Mouse (Mus musculus): ENCODE measurements around the gene Slco4a1. TPM values are rescaled to one million over a fixed set of nuclear protein-coding genes. Genes with fewer than 3 reads are reported as not detected.

Slco4a1 gene
- polyA plus RNA-seq (2014; fragmentation: Illumina TruSeq; extraction: RNeasy Lipid Tissue Mini Kit (QIAGEN cat#74804); ENCODE audit: low read depth, low replicate concordance): 3.8 TPM

GRCm38 (mm10) chr2:180455723-180456698, at the start of gene Slco4a1:
Gene Slco4a1, plus strand, starts transcription at chr2:180456245.

DNA sequence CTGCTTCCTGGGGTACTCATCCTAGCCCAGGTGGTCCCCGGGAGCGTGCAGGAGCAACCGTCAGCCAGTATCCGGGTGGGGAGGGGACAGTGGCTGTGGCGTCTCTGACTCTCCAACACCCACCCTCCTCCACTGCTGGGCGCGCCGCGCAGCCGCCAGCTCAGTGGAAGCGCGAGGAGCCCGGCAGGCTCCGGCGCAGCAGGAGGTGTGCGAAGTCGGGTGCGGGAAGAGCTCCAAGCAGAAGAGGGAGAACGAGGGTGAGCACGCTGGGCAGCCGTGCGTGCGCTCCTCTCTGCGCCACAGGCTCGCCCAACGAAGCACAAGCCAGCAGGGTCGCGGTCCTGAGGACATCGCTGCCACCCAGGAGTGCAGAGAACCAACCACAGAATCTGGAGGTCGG, 43.7 kb downstream of the Slco4a1 start, which contains the start of gene Ntsr1:
Gene Ntsr1 (plus strand): TSS at position 236 of the 400 bp plus-strand sequence.

Other genes with a start within 250 kb of the Slco4a1 start
- 2.7 TPM for gene Lama5, start 230.4 kb upstream of the Slco4a1 start, polyA plus RNA-seq (2014; fragmentation: Illumina TruSeq; extraction: RNeasy Lipid Tissue Mini Kit (QIAGEN cat#74804); ENCODE audit: low read depth, low replicate concordance)
- 125 TPM for gene Rps21, start 198.9 kb upstream of the Slco4a1 start, polyA plus RNA-seq (2014; fragmentation: Illumina TruSeq; extraction: RNeasy Lipid Tissue Mini Kit (QIAGEN cat#74804); ENCODE audit: low read depth, low replicate concordance)
- gene Cables2, start 182.7 kb upstream of the Slco4a1 start, polyA plus RNA-seq (2014; fragmentation: Illumina TruSeq; extraction: RNeasy Lipid Tissue Mini Kit (QIAGEN cat#74804); ENCODE audit: low read depth, low replicate concordance): 6.5 TPM
- not detected for gene Rbbp8nl, start 166.4 kb upstream of the Slco4a1 start, polyA plus RNA-seq (2014; fragmentation: Illumina TruSeq; extraction: RNeasy Lipid Tissue Mini Kit (QIAGEN cat#74804); ENCODE audit: low read depth, low replicate concordance)
- 0.36 TPM for gene Gata5, start 121.5 kb upstream of the Slco4a1 start, polyA plus RNA-seq (2014; fragmentation: Illumina TruSeq; extraction: RNeasy Lipid Tissue Mini Kit (QIAGEN cat#74804); ENCODE audit: low read depth, low replicate concordance)
- not detected for gene Ntsr1, start 43.7 kb downstream of the Slco4a1 start, polyA plus RNA-seq (2014; fragmentation: Illumina TruSeq; extraction: RNeasy Lipid Tissue Mini Kit (QIAGEN cat#74804); ENCODE audit: low read depth, low replicate concordance)
- 9.7 TPM for gene Mrgbp, start 125.1 kb downstream of the Slco4a1 start, polyA plus RNA-seq (2014; fragmentation: Illumina TruSeq; extraction: RNeasy Lipid Tissue Mini Kit (QIAGEN cat#74804); ENCODE audit: low read depth, low replicate concordance)
- gene Ogfr, start 133.0 kb downstream of the Slco4a1 start, polyA plus RNA-seq (2014; fragmentation: Illumina TruSeq; extraction: RNeasy Lipid Tissue Mini Kit (QIAGEN cat#74804); ENCODE audit: low read depth, low replicate concordance): 15.1 TPM
- gene Col9a3, start 141.5 kb downstream of the Slco4a1 start, polyA plus RNA-seq (2014; fragmentation: Illumina TruSeq; extraction: RNeasy Lipid Tissue Mini Kit (QIAGEN cat#74804); ENCODE audit: low read depth, low replicate concordance): not detected
- not detected for gene Tcfl5, start 186.5 kb downstream of the Slco4a1 start, polyA plus RNA-seq (2014; fragmentation: Illumina TruSeq; extraction: RNeasy Lipid Tissue Mini Kit (QIAGEN cat#74804); ENCODE audit: low read depth, low replicate concordance)

Data from kidney, adult 10 weeks (tissue).